Mouse (Mus musculus) kidney, postnatal 36 days (tissue): ENCODE measurements around the gene Six2.

Experiments
- DNase-seq, 2 experiments: peaks; one replicate each; pipeline ENCODE4 v3.0.0; 2021 to 2022; ENCODE audit warnings: mixed read lengths in 2 of 2

Gene Six2

GRCm38 (mm10) chr17:85688236-85688910, at the start of gene Six2:
TSS of gene Six2 (minus strand) at chr17:85688274.
- DNase-seq, result no peak

GRCm38 (mm10) chr17:85737090-85737780, 49.2 kb upstream of the Six2 start:
- DNase-seq, result peak in 1 of 2 experiments; percentile 3

DNA sequence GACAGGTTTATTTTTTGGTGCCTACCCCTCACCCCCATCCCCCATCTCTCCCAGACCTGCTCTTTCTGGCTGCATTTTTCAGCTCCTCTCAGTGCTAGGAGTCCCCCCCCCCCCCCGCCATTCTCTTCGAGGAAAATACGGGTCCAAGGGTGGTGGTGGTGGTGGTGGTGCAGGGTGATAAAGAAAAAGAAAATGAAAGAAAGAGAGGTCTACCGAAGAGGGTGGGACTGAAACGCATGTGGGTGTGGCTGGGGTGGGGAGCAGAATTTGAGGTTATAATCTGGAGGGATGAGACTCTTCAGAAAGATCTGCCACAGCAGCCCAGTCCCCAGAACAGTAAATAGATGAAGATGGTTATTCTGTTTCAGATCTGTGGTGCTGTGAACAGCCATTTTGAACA, 43.3 kb upstream of the Six2 start:
- no peak for DNase-seq

GRCm38 (mm10) chr17:85730231-85731015, 42.3 kb upstream of the Six2 start:
- no peak for DNase-seq

- DNase-seq, result peak in 1 of 2 experiments; percentile 5
Measured at GRCm38 (mm10) chr17:85728071-85728718, 40.1 kb upstream of the Six2 start.

DNA sequence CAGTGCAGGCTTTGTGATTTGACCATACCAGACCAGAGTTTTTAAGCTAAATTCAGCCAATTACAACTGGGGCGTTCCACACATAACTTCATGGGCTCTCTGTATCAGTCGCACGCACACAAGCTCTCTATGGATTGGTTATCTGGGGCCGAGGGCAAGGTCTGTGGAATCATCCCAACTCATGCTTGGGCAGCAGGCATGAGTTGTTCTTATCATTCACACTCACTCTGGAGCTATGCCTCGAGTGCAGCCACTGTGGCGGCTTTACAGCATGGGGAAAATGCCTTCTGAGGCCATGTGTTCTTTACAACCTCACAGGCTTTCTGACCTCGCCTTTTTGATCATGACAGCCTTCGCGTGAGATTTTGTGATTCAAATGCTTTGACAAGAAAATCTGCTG, 37.9 kb upstream of the Six2 start:
- no peak for DNase-seq

DNA sequence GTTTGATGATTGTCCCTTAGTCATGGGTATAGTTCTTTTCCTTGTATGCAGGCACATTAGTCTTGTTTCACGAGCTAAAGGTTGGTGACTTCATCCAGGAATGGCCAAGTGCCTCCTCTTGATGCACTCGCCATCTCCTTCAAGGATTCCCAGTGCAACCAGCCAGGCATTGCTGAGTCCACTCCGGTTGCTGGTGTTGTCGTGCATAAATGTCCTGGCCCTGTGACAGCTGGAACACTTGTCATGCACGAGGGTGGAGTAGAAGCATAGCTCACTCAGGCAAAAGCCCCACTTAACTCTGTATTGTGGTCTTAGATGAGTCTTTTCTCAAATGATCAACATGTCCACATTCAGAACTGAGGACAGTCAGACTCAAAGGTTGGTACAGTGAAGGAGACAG, 35.1 kb upstream of the Six2 start:
- no peak for DNase-seq

DNA sequence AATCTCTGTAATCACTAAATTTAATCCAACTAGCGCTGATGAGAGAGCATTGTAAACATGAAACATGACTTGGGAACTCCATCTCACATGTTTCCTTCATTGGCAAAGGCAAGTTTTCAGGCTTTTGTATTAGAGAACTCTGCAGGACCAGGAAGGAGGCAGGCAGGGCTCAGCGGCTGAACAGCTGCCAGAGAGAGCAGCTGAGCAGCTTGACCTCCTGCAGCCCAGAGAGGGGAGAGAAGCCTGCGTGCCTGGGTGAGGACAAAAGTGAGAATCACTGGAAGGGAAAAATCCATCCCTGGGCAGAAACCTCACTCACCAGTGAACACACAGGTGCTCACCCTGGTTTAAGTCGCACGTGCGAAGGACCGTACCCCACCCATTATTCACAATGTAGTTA, 29.2 kb upstream of the Six2 start:
- no peak for DNase-seq

- no peak for DNase-seq
Measured at GRCm38 (mm10) chr17:85715784-85716183, 27.7 kb upstream of the Six2 start.

GRCm38 (mm10) chr17:85714370-85714769, 26.3 kb upstream of the Six2 start:
- no peak for DNase-seq

GRCm38 (mm10) chr17:85712874-85713273, 24.8 kb upstream of the Six2 start:
- DNase-seq, result no peak

GRCm38 (mm10) chr17:85704369-85705260, 16.5 kb upstream of the Six2 start:
- DNase-seq, result no peak

GRCm38 (mm10) chr17:85700028-85700427, 12.0 kb upstream of the Six2 start:
- no peak for DNase-seq

- DNase-seq, result no peak
Measured at GRCm38 (mm10) chr17:85698643-85699042, 10.6 kb upstream of the Six2 start.

GRCm38 (mm10) chr17:85697976-85698375, 9.9 kb upstream of the Six2 start:
- DNase-seq, result no peak

DNA sequence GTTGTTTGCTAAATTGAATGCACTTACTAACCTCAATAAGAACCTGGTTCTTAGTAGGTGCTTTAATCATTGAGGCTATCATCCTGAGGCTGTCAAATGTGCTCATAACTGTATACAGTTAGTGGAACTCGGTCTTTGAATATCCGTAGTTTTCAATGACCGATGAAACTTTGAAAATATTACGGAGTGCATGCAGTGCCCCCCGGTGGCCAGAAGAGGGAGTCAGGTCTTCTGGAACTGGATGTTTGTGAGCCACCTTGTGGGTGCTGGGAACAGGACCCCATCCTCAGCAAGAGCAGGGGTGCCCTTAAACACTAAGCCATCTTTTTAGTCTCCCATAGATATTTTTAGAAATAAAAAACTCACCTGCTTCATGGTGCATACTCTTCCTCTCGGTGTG, 6.4 kb upstream of the Six2 start:
- no peak for DNase-seq

DNA sequence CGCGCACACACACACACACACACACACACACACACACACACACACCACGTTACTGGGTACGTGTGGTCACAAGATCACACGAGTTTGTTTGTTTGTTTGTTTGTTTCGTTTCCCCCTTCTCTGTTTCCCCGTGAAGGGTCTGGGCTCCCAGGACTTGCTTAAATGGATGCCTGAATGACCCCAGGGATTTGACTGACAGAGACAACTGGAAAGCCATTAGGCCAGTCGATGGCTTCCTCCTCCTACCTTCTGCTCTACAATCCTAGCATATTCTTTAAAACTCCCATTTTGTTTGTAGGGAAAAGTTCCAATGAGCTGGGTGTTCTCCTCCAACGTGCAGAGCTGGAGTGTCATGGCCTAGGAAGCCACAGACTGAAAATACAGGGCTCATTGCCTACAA, 5.0 kb upstream of the Six2 start:
- no peak for DNase-seq

- no peak for DNase-seq
Measured at GRCm38 (mm10) chr17:85692594-85692993, 4.5 kb upstream of the Six2 start.

DNA sequence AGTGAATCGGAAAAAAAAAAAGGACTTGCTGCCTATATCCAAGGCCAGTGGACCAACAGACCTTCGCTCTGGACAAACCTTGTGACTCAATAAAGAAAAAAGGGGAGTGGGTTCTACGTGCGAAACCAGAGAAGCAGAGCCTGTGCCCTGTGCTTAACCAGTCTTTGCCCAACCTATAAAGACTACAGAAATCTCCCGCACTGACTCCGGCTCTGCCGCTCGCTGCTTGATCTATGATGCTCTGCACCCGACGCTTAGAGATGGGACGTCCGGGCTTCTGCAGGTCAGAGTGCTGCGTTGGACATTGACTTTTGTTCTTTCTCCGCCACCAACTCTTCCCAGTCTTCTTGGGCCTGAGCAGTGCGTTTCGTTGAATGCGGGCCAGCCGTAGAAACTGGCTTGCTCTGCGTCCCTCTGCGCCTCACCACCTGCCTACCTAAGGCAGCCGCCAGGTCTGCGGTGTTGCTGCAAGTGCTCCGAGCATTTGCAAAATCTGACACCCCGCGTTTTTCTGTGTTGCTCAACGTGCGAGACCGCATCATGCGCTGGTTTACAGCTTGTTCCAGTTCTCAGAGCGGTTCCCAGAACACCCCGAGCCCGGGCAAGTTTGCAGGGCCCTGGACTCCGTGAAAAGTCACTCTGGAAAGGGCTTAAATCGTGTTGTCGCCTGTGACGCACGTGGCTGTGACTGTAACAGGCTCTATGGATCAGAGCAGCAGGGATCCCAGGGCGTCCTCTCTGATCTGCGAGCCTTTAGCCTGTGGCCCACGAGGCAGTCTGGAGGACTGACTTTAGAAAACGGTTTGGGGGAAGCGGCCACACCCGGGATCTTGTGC, 3.8 kb upstream of the Six2 start:
- no peak for DNase-seq

DNA sequence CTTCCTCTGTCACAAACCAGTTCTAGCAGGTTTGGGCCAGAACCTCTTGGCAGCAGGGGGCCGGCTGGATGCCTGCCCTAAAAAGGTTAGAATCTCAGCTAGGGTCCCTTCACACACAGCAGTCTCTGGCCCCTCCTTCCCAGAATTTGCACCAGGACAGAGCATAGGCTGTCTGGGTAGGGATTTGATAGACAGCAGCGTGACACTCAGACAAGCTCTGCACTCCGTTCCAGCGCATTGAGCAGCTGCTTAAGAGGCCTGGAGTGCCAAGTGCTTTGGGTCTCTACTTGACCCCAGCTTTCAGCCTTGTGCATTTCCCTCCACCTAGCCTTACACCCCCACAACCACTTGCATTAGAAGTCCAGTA, 2.9 kb upstream of the Six2 start:
- no peak for DNase-seq

- DNase-seq, result no peak
Measured at GRCm38 (mm10) chr17:85690323-85690968, 2.4 kb upstream of the Six2 start.
